Mouse (Mus musculus): ENCODE results near the gene Ctcfl. TPM values are rescaled to one million over a fixed set of nuclear protein-coding genes. Genes with fewer than 3 reads are reported as not detected.

The Ctcfl gene
- total and polyA plus RNA-seq, 3 experiments = 0.13 TPM; not detected in 2

GRCm38 (mm10) chr2:173046582-173047297, 72.6 kb downstream of the Ctcfl start:
- H3K4me3 ChIP-seq (ENCODE audit: control insufficient read depth in 1 of 2, insufficient read depth in 1 of 2, low read depth in 2 of 2, low read length in 2 of 2) = peak overlapping the region; percentile 33; a peak in 3 of 4 replicates
- H3K9ac ChIP-seq (ENCODE audit: control insufficient read depth, low read depth, low read length, poor library complexity, severe bottlenecking) = peak overlapping the region; percentile 69
- peak; percentile 80 for DNase-seq (ENCODE audit: low read depth, low spot score)
- H3K9me3 ChIP-seq (replicated peaks; ENCODE audit: insufficient read depth, low read length) = no peaks in the 10 kb centered on the region
- peak; percentile 69 for TF ChIP-seq MXI1 (IDR thresholded peaks at IDR 0.05; ENCODE audit: low read depth, low read length)
- TF ChIP-seq ETS1 (IDR thresholded peaks at IDR 0.05; ENCODE audit: low read depth, low read length) = peak; percentile 59; the same call in 1 of the 2 replicates
- peak; percentile 45 to 51; a peak in 3 of 4 replicates for TF ChIP-seq EP300 (IDR thresholded peaks at IDR 0.05; ENCODE audit: low read depth in 1 of 2, low read length in 2 of 2)
- TF ChIP-seq HCFC1 (IDR thresholded peaks at IDR 0.05; ENCODE audit: low read depth, low read length) = peak; percentile 51
- TF ChIP-seq POLR2AphosphoS5 (IDR thresholded peaks at IDR 0.05; ENCODE audit: borderline replicate concordance, low read depth, low read length) = no peak
- TF ChIP-seq MAX (IDR thresholded peaks at IDR 0.05; ENCODE audit: low read length) = peak; percentile 73; the same call in 1 of the 2 replicates
- no peak for TF ChIP-seq MYC (IDR thresholded peaks at IDR 0.05; ENCODE audit: low read depth, low read length)
- peak; percentile 64 for TF ChIP-seq TCF12 (IDR thresholded peaks at IDR 0.05; ENCODE audit: low read depth, low read length)
- TF ChIP-seq GABPA (IDR thresholded peaks at IDR 0.05; ENCODE audit: low read depth, low read length) = no peak
- peak; percentile 73; the same call in 1 of the 2 replicates for TF ChIP-seq BHLHE40 (IDR thresholded peaks at IDR 0.05; ENCODE audit: borderline replicate concordance, low read depth, low read length)
- 0 out of 2 replicates have a peak, but pooled peaks have one; percentile 56 for TF ChIP-seq ZKSCAN1 (IDR thresholded peaks at IDR 0.05; ENCODE audit: low read depth, low read length)
- TF ChIP-seq TAL1 (IDR thresholded peaks at IDR 0.05; ENCODE audit: low read length) = no peak
- no peak for TF ChIP-seq CHD2 (IDR thresholded peaks at IDR 0.05; ENCODE audit: low read length)
- TF ChIP-seq POLR2A (IDR thresholded peaks at IDR 0.05; ENCODE audit: control insufficient read depth in 1 of 2, insufficient read depth in 1 of 2, low read depth in 1 of 2, low read length in 2 of 2, poor library complexity in 1 of 2) = peak; percentile 51 to 58; a peak in 3 of 4 replicates
- peak; percentile 74 for TF ChIP-seq RCOR1 (IDR thresholded peaks at IDR 0.05; ENCODE audit: low read depth, low read length)
- TF ChIP-seq E2F4 (IDR thresholded peaks at IDR 0.05; ENCODE audit: borderline replicate concordance, low read depth, low read length) = no peak
- TF ChIP-seq SIN3A (IDR thresholded peaks at IDR 0.05; ENCODE audit: low read length) = peak; percentile 58; the same call in 1 of the 2 replicates
- TF ChIP-seq ELF1 (IDR thresholded peaks at IDR 0.05; ENCODE audit: low read depth, low read length) = peak; percentile 41; the same call in 1 of the 2 replicates
- 0 out of 2 replicates have a peak, but pooled peaks have one; percentile 36 for TF ChIP-seq TBP (IDR thresholded peaks at IDR 0.05; ENCODE audit: low read depth, low read length)
- peak overlapping the region; percentile 75 for H3K27ac ChIP-seq (ENCODE audit: control insufficient read depth, low read depth, low read length)
- H3K4me1 ChIP-seq (ENCODE audit: control insufficient read depth in 1 of 2, insufficient read depth in 2 of 2, low read length in 2 of 2) = peaks cover 3 to 10% of the 10 kb centered on the region in 2 experiments; a peak in 3 of 4 replicates
- H3K36me3 ChIP-seq (ENCODE audit: control insufficient read depth in 1 of 2, insufficient read depth in 2 of 2, low read length in 2 of 2) = peaks cover 0 to 10% of the 10 kb centered on the region in 2 experiments; a peak in 2 of 4 replicates
- H3K79me2 ChIP-seq (ENCODE audit: control insufficient read depth, insufficient read depth, low read length, poor library complexity) = no peaks in the 10 kb centered on the region
- no peaks in the 10 kb centered on the region for H3K27me3 ChIP-seq (ENCODE audit: control insufficient read depth in 1 of 2, insufficient read depth in 2 of 2, low read length in 2 of 2)

All from MEL (cell line).